Mouse (Mus musculus) lung, embryonic 14.5 days (tissue): ENCODE measurements around the gene Ap5s1. TPM values are rescaled to one million over a fixed set of nuclear protein-coding genes. Genes with fewer than 3 reads are reported as not detected.

Experiments used
- ATAC-seq: fragments of 200-750 bp; cut with Nextera tagmentation; 2 replicates; pipeline ENCODE4 v1.8.0; 2017; ENCODE audit warnings: mild to moderate bottlenecking, moderate TSS enrichment, moderate library complexity; ENCODE audit not compliant: insufficient read depth
- DNase-seq: peaks from one replicate; pipeline ENCODE4 v3.0.0-alpha.2; 2015
- H3K27ac ChIP-seq: fragments of 300-500 bp; sonication (generic); 2 replicates; pipeline ENCODE4 v1.5.1; 2014; ENCODE audit warnings: low read depth, mild to moderate bottlenecking, moderate library complexity
- H3K27me3 ChIP-seq: fragments of 300-500 bp; sonication (generic); 2 replicates; pipeline ENCODE4 v1.6.1; 2014; ENCODE audit warnings: low read length, control low read depth; ENCODE audit not compliant: insufficient read depth
- H3K36me3 ChIP-seq: fragments of 300-500 bp; sonication (generic); 2 replicates; pipeline ENCODE4 v1.6.1; 2014; ENCODE audit warnings: control low read depth; ENCODE audit not compliant: insufficient read depth
- H3K4me1 ChIP-seq: fragments of 300-500 bp; sonication (generic); 2 replicates; pipeline ENCODE4 v1.6.1; 2014; ENCODE audit warnings: antibody characterized with exemption, control low read depth; ENCODE audit not compliant: insufficient read depth
- H3K4me2 ChIP-seq: fragments of 300-500 bp; sonication (generic); 2 replicates; pipeline ENCODE4 v1.6.1; 2014; ENCODE audit warnings: mild to moderate bottlenecking
- H3K4me3 ChIP-seq: fragments of 300-500 bp; sonication (generic); 2 replicates; pipeline ENCODE4 v1.5.1; 2014; ENCODE audit warnings: low read depth, low read length
- H3K9ac ChIP-seq: fragments of 300-500 bp; sonication (generic); 2 replicates; pipeline ENCODE4 v1.6.1; 2014
- H3K9me3 ChIP-seq: fragments of 300-500 bp; sonication (generic); 2 replicates; pipeline ENCODE4 v1.6.1; 2016; ENCODE audit warnings: low read depth, low read length, control low read depth
- CTCF ChIP-seq: IDR thresholded peaks from 2 replicates; pipeline ENCODE4 v1.5.1; 2016; ENCODE audit warnings: antibody characterized with exemption, low read depth
- WGBS: fragments of 180-500 bp; shearing (Covaris S2); extraction: QIAGEN DNeasy Blood & Tissue Kit; methylation state at CpG from one replicate; pipeline ENCODE4 v1.1.7; 2014; 5-methylcytosine and 5-hydroxymethylcytosine counted together
- polyA plus RNA-seq: library from polyadenylated mRNA; unstranded; fragments of >200 nt; fragmentation: Nextera tagmentation; extraction: Ambion mirVana; gene quantifications from 2 replicates; pipeline ENCODE4 v1.2.1, GENCODE M21; 2014

Ap5s1 gene
- polyA plus RNA-seq: 24.5 and 25.5 TPM in 2 replicates

DNA sequence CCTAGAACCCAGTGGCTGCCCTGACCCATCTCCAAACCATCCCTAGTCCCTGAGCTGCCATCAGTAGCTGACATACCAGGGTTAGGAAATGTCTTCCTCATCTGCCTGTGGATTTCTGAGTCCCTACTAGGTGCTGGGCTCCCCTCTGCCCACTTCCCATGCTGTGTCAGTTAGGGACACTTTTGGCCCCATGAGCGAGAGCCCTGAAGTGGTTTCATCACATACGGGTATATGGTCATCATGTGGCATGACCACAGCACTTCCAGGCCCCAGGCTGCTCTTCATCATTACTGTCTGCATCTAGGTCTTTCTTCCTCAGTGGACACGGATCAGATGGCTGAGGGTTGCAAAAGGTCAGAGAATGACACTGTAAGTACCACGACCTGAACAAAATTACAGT lies at the start of gene Ap5s1:
Gene Ap5s1 (plus strand): TSS at position 301 of the 400 bp plus-strand sequence.
- Histone ChIP-seq H3K36me3 (no peaks in the 10 kb centered on the region), H3K27ac (no peak within 1 kb of the TSS), H3K4me1 (peaks cover 15% of the 10 kb centered on the region), H3K4me3 (no peak within 1 kb of the TSS), H3K4me2 (no peak within 1 kb of the TSS), H3K27me3 (no peaks in the 10 kb centered on the region), H3K9ac (no peak within 1 kb of the TSS), H3K9me3 (no peaks in the 10 kb centered on the region)
- no peak for TF ChIP-seq CTCF
- WGBS: 69% methylated on average over 4 of the region's 4 CpGs
- ATAC-seq: no peak
- no peak for DNase-seq

DNA sequence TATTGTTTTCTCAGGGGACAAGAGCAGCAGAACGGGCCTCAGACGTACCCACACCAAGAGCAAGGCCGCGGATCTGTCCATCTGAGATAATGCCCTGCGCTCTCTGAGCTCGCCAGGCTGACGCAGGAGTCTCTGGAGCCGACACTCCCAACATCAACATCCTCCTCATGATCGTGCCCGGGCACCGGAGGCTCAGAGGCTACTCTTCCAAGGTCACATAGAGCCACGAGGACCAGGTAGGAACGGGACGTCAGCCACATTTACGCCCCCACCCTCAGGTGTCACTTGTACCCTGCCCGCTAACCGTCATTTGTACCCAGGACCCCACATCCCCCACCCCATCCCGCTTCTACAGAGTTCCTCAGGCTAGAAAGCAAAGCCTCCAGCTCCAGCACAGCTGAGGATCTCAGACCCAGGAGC lies 47.4 kb upstream of the Ap5s1 start:
- Histone ChIP-seq H3K4me2 (peak overlapping the region; percentile 99), H3K27ac (peak overlapping the region; percentile 74), H3K9me3 (no peaks in the 10 kb centered on the region), H3K27me3 (no peaks in the 10 kb centered on the region), H3K4me1 (0 out of 2 replicates have a peak, but pooled peaks cover 3% of the 10 kb centered on the region), H3K36me3 (no peaks in the 10 kb centered on the region), H3K9ac (peak overlapping the region; percentile 80), H3K4me3 (peak overlapping the region; percentile 75)
- 0% methylated on average over 18 of the region's 18 CpGs for WGBS
- ATAC-seq: peak; percentile 66
- TF ChIP-seq CTCF: no peak
- DNase-seq: peak; percentile 63

DNA sequence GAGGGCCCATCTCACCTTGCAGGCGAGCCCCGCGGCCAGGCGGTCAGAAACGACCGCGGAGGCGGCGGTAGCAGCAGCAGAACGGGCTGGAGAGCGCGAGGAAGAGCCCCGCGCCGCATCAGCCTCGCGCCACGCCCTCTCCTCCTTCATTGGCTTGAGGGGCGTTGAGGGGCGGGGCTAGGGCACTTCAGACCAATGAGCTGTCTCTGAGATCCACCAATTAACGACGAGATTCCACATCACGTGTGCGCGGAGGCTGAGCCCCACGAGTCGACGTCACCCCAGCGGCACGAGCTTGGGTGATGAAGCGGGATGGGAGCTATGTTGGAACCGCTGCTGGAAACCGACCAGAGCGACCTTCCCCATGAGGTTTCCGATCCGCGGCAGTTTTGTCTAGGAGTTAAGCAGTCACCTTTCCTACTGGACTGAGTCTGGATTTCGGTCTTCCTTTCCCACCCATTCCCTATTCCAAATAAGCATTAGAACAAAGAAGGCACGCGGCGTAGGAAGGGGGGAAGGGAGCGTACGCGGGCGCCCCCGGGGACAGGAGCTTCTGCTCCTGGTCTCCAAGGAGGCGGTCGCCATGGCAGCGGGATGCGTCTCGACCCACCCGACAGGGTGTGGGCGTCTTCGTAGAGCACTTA lies 46.8 kb upstream of the Ap5s1 start, which contains the start of gene 1700037H04Rik:
Gene 1700037H04Rik (minus strand): TSS at position 144 of the 644 bp plus-strand sequence.
- Histone ChIP-seq H3K27me3 (no peaks in the 10 kb centered on the region), H3K9me3 (no peaks in the 10 kb centered on the region), H3K4me1 (0 out of 2 replicates have a peak, but pooled peaks cover 3% of the 10 kb centered on the region), H3K27ac (peak within 1 kb of the TSS; percentile 92), H3K4me3 (peak within 1 kb of the TSS; percentile 75), H3K36me3 (no peaks in the 10 kb centered on the region), H3K9ac (peak within 1 kb of the TSS; percentile 80), H3K4me2 (peak within 1 kb of the TSS; percentile 99)
- DNase-seq (peak; percentile 99), ATAC-seq (peak; percentile 96)
- WGBS: under 1% methylated on average over 54 of the region's 54 CpGs
- no peak for TF ChIP-seq CTCF

DNA sequence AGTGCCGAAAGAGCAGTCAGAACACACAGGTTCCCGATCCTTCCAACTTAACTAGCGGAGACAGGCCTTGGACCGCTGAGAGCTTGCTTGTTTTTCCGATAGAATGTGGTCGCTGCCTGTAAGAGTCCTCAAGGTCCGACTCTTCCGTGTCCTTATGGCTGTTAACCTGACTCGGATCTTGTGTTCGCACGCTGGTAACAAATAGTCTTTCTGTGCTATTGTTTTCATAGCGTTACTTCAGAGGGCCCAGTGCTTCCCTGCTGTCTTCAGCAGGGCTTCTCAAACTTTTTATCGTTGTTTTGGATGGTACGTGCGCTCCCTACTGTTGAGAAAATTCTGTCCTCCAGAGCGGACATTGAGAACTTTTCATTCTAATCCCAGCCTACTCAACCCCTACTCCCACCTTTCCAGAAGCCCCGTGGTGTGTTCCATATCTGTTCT lies 46.2 kb upstream of the Ap5s1 start:
- H3K27me3 ChIP-seq: no peaks in the 10 kb centered on the region
- H3K9me3 ChIP-seq: no peaks in the 10 kb centered on the region
- H3K4me3 ChIP-seq: peak overlapping the region; percentile 75
- ATAC-seq (peak; percentile 8), DNase-seq (peak; percentile 85)
- H3K36me3 ChIP-seq: no peaks in the 10 kb centered on the region
- 0 out of 2 replicates have a peak, but pooled peaks cover 3% of the 10 kb centered on the region for H3K4me1 ChIP-seq
- H3K9ac ChIP-seq: peak overlapping the region; percentile 80
- H3K27ac ChIP-seq: peak overlapping the region; percentile 92
- under 1% methylated on average over 17 of the region's 17 CpGs for WGBS
- peak overlapping the region; percentile 99 for H3K4me2 ChIP-seq
- TF ChIP-seq CTCF: peak; percentile 35; the same call in 1 of the 2 replicates

DNA sequence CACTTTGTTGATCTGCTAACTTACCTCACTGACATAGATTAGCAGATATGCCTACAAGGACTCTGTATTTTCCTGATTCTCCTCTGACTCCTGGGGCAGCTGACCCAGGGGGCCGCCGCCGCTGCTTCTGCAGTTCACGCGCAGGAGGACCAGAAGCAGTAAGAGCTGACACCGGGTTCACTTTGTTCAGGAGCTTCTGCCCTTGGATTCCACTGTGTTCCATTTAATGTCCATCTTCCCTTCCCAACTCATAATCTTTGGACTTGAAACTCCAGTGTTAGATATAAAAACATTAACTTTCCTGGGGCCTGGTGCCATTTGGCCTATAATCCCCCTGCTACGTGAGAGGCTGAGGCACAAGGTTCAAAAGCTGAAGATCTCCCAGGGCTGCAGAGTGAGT lies 43.0 kb upstream of the Ap5s1 start:
- 65% methylated on average over 7 of the region's 7 CpGs for WGBS

DNA sequence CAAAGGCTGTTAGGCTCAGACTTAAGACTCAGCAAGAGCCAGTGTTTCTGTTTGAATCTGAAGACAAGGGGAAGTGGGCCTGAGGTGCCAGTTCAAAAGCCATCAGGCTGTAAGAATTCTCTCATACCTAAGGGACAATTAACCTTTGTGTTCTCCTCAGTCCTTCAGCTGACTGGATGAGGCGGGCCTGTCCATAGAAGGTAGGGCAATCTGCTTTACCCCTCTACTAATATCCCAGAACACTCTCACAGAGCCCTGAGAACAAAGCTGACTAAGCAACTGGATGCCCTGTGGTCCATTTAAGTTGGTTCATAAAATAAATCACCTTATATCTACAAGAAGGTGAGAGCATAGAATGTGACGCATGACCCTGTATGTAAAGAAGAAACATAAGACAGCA lies 40.7 kb upstream of the Ap5s1 start:
- TF ChIP-seq CTCF: no peak
- no peaks in the 10 kb centered on the region for H3K9me3 ChIP-seq
- WGBS: 85% methylated on average over 2 of the region's 2 CpGs
- H3K4me1 ChIP-seq: no peaks in the 10 kb centered on the region
- no peak overlapping the region for H3K27ac ChIP-seq
- no peak overlapping the region for H3K4me2 ChIP-seq
- ATAC-seq (no peak), DNase-seq (no peak)
- H3K9ac ChIP-seq: no peak overlapping the region
- no peaks in the 10 kb centered on the region for H3K36me3 ChIP-seq
- H3K4me3 ChIP-seq: no peak overlapping the region
- H3K27me3 ChIP-seq: peaks cover 10% of the 10 kb centered on the region

More for the DNA sequence above, 43.0 kb upstream of the Ap5s1 start:
- Histone ChIP-seq H3K9me3 (no peaks in the 10 kb centered on the region), H3K4me1 (0 out of 2 replicates have a peak, but pooled peaks cover under 1% of the 10 kb centered on the region), H3K36me3 (no peaks in the 10 kb centered on the region), H3K4me3 (no peak overlapping the region), H3K27me3 (no peaks in the 10 kb centered on the region), H3K4me2 (no peak overlapping the region), H3K27ac (no peak overlapping the region), H3K9ac (no peak overlapping the region)
- TF ChIP-seq CTCF: no peak
- ATAC-seq (no peak), DNase-seq (no peak)

DNA sequence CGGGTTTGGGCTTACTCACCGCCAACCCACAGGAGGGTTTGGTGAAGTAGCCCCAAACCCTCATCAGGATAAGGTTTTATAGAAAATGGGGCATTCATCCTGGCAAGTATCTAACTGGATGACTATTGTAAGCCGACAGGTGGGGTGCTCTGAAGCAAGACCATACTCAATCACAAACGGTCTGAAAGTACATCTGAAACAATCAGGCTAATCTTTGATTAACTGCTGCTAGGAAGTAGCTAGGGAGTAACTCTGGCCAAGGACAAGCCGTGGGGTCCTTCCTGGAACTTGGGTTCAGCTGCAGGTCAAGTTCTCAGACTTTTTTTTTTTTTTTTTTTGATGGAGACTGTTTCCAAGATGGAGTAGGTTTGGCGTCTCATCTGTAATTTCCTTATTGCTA lies 38.9 kb upstream of the Ap5s1 start:
- H3K27ac ChIP-seq: no peak overlapping the region
- no peak overlapping the region for H3K4me2 ChIP-seq
- peaks cover 28% of the 10 kb centered on the region for H3K27me3 ChIP-seq
- H3K9me3 ChIP-seq: no peaks in the 10 kb centered on the region
- WGBS: 73% methylated on average over 6 of the region's 6 CpGs
- TF ChIP-seq CTCF: no peak
- DNase-seq (no peak), ATAC-seq (no peak)
- no peaks in the 10 kb centered on the region for H3K4me1 ChIP-seq
- H3K4me3 ChIP-seq: no peak overlapping the region
- H3K9ac ChIP-seq: no peak overlapping the region
- H3K36me3 ChIP-seq: no peaks in the 10 kb centered on the region
